Mouse (Mus musculus) cerebellum, adult 2 months (tissue): ENCODE data around the gene Snx4. TPM values are rescaled to one million over a fixed set of nuclear protein-coding genes. Genes with fewer than 3 reads are reported as not detected.

ENCODE experiments used
- DNase-seq, 2 experiments: peaks; one replicate each; pipeline ENCODE4 v3.0.0; 2021
- H3K27ac ChIP-seq: fragments of 200-500 bp; 2 replicates; pipeline ENCODE4 v1.5.1; 2012; ENCODE audit warnings: low read length, control low read depth, inconsistent platforms; ENCODE audit not compliant: insufficient read depth
- H3K27me3 ChIP-seq: fragments of 200-500 bp; 2 replicates; pipeline ENCODE4 v1.6.1; 2012; ENCODE audit warnings: inconsistent platforms, mild to moderate bottlenecking, low read length, moderate library complexity; ENCODE audit not compliant: control insufficient read depth, insufficient read depth
- H3K4me1 ChIP-seq: fragments of 200-500 bp; 2 replicates; pipeline ENCODE4 v1.6.1; 2011; ENCODE audit warnings: low read length; ENCODE audit not compliant: control insufficient read depth, insufficient read depth
- H3K4me3 ChIP-seq: fragments of 200-500 bp; replicated peaks from 2 replicates; pipeline ENCODE3; 2011; ENCODE audit warnings: mild to moderate bottlenecking, low read depth, low read length, control low read depth; ENCODE audit not compliant: insufficient read depth
- CTCF ChIP-seq: fragments of 200-500 bp; IDR thresholded peaks from 2 replicates; pipeline ENCODE4 v1.5.1; 2011; ENCODE audit warnings: low read depth, mild to moderate bottlenecking, control low read depth, low read length, moderate library complexity, borderline replicate concordance; ENCODE audit not compliant: insufficient read depth
- POLR2A ChIP-seq: fragments of 200-500 bp; IDR thresholded peaks from 2 replicates; pipeline ENCODE4 v1.6.1; 2011; ENCODE audit warnings: low read length, control low read depth, borderline replicate concordance; ENCODE audit not compliant: insufficient read depth
- WGBS: fragments of 180-500 bp; shearing (Covaris S2); methylation state at CpG from one replicate; pipeline ENCODE4 v1.1.7; 2018; 5-methylcytosine and 5-hydroxymethylcytosine counted together
- polyA plus RNA-seq: library from polyadenylated mRNA; depleted of rRNA; stranded (reverse); fragments of >200 nt; gene quantifications from 2 replicates; pipeline ENCODE4 v1.2.3, GENCODE M21; 2012

The Snx4 gene
- polyA plus RNA-seq, 1 experiment: 24.8 TPM

DNA sequence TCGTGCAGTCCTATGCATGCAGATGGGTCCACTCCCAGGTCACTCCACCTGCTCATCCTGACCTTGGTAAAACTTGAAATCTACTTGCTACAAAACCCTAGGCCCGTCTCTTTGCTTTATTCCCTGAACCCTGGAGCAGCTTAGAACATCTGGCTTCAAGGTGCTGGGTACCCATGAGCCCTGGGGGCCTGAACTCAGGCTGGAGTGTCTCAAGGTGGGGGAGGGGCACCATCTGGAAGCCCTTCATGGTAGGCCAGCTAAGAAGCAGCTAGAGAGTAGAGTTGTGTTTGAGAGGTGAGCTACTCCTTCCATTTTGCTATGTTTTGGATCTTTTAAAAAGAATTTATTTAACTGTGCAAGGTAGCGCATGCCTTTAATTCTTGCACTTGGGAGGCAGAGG, 57.8 kb downstream of the Snx4 start:
- no peaks in the 10 kb centered on the region for H3K27me3 ChIP-seq

DNA sequence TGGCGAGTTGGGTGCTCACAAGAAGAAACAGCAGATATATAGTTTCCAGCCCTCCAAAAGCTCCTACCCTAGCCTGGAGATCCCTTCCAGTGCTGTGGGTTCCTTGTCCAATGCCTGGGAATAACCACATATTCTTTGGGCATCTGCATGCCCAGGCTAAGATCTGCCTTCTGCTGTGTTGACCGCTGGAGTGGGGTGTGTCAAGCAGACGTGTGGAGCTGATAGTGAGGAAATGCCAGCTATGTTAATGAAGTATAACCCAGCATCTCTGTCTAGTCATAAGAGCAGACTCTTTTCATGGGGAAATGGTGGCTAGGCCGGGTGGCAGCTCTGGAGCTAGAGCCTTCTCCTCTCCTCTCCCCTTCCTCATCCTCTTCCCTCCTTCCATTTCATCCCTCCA, 64.4 kb downstream of the Snx4 start:
- Histone ChIP-seq H3K4me3 (no peak overlapping the region), H3K4me1 (no peaks in the 10 kb centered on the region; the same call in 1 of the 2 replicates), H3K27ac (no peak overlapping the region), H3K27me3 (no peaks in the 10 kb centered on the region)
- 88% methylated on average over 4 of the region's 4 CpGs for WGBS
- no peak for TF ChIP-seq POLR2A
- no peak for TF ChIP-seq CTCF
- DNase-seq: no peak

More for the DNA sequence above, 57.8 kb downstream of the Snx4 start:
- no peak for DNase-seq
- Histone ChIP-seq H3K4me3 (no peak overlapping the region), H3K4me1 (no peaks in the 10 kb centered on the region), H3K27ac (no peak overlapping the region)
- 84% methylated on average over 3 of the region's 3 CpGs for WGBS
- TF ChIP-seq POLR2A (no peak), CTCF (no peak)

DNA sequence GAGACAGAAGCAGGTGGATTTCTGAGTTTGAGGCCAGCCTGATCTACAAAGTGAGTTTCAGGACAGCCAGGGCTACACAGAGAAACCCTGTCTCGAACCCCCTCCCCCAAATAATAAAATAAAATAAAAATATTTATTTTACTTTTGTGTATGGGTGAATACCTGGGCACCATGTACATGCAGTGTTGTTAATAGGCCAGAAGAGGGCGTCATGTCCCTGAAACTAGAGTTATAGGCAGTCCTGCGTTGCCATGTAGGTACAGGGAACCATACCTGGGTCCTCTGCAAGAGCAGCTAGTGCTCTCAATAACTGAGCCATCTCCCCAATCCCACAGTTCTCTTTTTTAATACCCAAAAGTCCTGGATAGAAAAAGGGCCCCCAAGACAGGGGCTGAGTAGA, 66.4 kb downstream of the Snx4 start:
- 71% methylated on average over 3 of the region's 3 CpGs for WGBS
- Histone ChIP-seq H3K4me1 (no peaks in the 10 kb centered on the region; the same call in 1 of the 2 replicates), H3K27ac (no peak overlapping the region), H3K27me3 (no peaks in the 10 kb centered on the region), H3K4me3 (no peak overlapping the region)
- no peak for DNase-seq
- TF ChIP-seq CTCF: no peak
- TF ChIP-seq POLR2A: no peak

DNA sequence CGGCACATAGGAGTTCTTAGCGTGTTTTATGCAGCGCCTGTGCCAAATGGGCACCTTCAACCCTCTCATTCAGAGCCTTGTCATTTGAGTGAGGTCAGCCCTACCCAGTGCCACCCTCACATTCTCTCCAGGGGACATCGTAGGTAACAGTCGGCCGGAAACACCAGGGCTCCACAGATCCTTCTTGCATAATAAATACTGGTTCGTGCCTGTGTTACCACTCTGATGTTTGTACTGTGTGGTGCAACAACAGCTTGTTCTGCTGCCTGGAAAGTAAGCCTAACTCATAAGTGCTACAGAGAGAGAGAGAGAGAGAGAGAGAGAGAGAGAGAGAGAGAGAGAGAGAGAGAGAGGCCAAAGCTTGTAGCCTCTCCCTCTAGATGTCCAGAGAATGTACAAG, 66.8 kb downstream of the Snx4 start:
- DNase-seq: no peak
- 89% methylated on average over 7 of the region's 7 CpGs for WGBS
- Histone ChIP-seq H3K27ac (no peak overlapping the region), H3K27me3 (no peaks in the 10 kb centered on the region), H3K4me1 (no peaks in the 10 kb centered on the region; the same call in 1 of the 2 replicates), H3K4me3 (no peak overlapping the region)
- TF ChIP-seq POLR2A (no peak), CTCF (no peak)

DNA sequence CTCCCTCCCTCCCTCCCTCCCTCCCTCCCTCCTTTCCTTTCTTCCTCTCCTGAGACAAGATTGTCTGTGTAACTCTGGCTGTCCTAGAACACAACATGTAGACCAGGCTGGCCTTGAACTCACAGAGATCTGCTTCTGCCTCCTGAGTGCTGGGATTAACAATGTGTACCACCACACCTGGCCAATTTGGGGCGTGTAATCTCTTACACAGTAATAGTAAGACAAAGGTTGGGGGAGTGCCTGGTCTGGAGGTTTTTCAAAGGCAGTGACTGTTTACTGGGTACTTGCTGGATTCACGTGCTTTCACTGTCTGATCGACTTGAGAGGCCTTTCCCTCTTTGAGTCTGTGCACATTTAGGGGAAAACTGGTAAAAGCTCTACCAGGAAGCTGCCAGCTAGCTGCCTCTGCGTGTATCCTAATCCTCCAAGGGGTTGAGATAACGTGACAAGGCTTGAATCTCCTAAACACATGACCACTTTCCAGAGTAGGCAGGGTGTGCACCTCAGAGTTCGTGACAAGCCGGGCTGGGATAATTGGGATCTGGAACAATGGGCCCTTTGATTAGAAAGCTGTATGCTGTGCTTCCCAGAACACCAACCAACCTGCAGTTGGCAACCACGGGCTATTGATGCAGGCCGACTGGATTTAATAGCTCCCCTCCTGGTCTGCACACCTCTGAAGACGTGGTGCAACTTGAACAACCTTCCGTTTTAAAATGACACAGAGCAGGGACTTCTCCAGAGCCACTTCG, 74.6 kb downstream of the Snx4 start:
- no peaks in the 10 kb centered on the region for H3K27me3 ChIP-seq
- no peak overlapping the region for H3K4me3 ChIP-seq
- no peak overlapping the region for H3K27ac ChIP-seq
- 50% methylated on average over 12 of the region's 12 CpGs for WGBS
- no peak for DNase-seq
- TF ChIP-seq CTCF: no peak
- no peak for TF ChIP-seq POLR2A
- H3K4me1 ChIP-seq: no peaks in the 10 kb centered on the region

DNA sequence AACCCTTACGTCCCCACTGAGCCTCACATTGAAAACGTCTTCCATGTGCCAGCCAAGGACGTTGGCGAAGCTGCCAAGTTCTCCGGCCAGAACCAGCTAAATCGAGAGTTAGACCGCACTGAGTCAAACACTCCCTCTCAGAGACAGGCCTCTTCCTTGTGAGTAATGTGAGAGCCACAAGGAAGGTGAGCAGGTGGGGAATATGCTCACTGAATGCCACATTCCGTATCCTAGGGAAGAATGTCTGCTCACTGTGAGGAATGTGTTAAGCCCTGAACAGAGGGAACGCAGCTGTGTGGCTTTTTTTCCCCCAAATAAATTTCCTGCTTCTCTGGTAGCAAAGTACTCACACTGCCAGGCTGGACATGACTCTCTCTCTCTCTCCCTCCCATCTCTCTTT, 75.3 kb downstream of the Snx4 start:
- DNase-seq: no peak
- no peak overlapping the region for H3K4me3 ChIP-seq
- no peak for TF ChIP-seq CTCF
- TF ChIP-seq POLR2A: no peak
- H3K4me1 ChIP-seq: no peaks in the 10 kb centered on the region
- no peak overlapping the region for H3K27ac ChIP-seq
- H3K27me3 ChIP-seq: no peaks in the 10 kb centered on the region
- 39% methylated on average over 9 of the region's 9 CpGs for WGBS

DNA sequence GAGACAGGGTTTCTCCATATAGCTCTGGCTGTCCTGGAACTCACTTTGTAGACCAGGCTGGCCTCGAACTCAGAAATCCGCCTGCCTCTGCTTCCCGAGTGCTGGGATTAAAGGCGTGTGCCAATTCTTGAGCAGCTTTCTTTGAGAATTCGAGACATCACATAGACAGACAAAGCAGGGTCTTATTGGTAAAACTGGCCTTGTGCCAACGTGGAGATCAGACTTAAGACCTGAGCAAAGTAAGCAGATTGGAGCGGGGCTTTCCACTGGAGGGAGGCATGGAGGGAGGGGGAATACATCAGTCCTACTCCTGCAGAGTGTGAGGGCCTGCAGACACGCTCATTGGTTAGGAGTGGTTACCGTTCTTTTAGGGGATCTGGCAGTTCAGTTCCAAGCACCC, 75.9 kb downstream of the Snx4 start:
- Histone ChIP-seq H3K27me3 (no peaks in the 10 kb centered on the region), H3K27ac (no peak overlapping the region), H3K4me1 (no peaks in the 10 kb centered on the region), H3K4me3 (no peak overlapping the region)
- 69% methylated on average over 9 of the region's 9 CpGs for WGBS
- DNase-seq: no peak
- TF ChIP-seq CTCF: no peak
- no peak for TF ChIP-seq POLR2A

DNA sequence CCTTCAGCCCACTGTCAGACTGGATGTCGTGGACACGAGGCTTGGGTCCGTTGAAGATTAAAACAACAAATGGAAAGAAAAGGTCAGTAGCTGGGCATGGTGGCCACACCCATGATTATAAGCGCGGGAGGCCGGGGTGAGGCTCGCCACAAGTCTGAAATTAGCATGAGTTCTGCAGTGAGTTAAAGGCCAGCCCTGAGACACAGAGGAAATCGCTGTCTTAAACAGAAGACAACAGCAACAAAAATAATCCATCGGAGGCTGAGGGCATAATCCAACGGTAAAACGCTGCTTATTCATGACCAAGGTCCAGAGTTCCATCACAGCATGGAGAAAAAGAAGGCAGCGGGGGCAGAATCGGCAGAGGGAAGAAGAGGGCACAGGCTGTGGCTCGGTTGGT, 81.8 kb downstream of the Snx4 start:
- Histone ChIP-seq H3K4me3 (no peak overlapping the region), H3K27ac (no peak overlapping the region), H3K4me1 (peaks cover 5% of the 10 kb centered on the region; the same call in 1 of the 2 replicates), H3K27me3 (no peaks in the 10 kb centered on the region)
- TF ChIP-seq CTCF (no peak), POLR2A (no peak)
- WGBS: 89% methylated on average over 14 of the region's 14 CpGs
- no peak for DNase-seq
